Mouse (Mus musculus) spleen, adult 2 months (tissue): Measurements from ENCODE around the gene Chid1.

Experiments used
- CTCF ChIP-seq: fragments of 200-500 bp; IDR thresholded peaks from 2 replicates; pipeline ENCODE4 v1.5.1; 2011; ENCODE audit warnings: mild to moderate bottlenecking, inconsistent platforms; ENCODE audit not compliant: insufficient read depth, insufficient read length, insufficient replicate concordance; ENCODE audit errors: extremely low read depth
- POLR2A ChIP-seq: fragments of 200-500 bp; IDR thresholded peaks from 2 replicates; pipeline ENCODE4 v1.6.1; 2011; ENCODE audit warnings: low read depth, low read length, inconsistent platforms

DNA sequence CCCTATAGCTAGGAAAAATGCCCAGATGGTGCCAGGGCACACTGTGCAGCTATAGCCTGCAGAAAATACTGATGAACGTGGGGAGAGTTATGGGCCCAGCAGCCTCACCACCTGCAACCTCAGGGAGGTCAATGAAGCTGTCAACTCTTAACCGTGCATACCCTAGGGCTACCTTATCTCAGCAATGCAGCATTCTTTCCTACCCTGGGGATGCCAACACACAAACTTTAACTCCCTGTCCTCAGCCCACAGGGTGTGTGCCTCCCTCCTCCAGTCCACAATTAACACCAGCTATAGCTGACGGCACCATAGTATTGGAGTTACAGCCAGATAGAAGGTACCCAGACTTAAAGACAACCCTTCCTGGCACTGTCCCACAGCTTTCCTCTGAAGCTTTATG lies 20.7 kb downstream of the Chid1 start:
- no peak for TF ChIP-seq POLR2A
- no peak for TF ChIP-seq CTCF
